Mouse (Mus musculus) urinary bladder, postnatal 14 days (tissue): ENCODE results near the gene Rsg1.

Source experiments
- DNase-seq: peaks from one replicate; pipeline ENCODE4 v3.0.0; 2021; ENCODE audit warnings: low spot score

Rsg1 gene

DNA sequence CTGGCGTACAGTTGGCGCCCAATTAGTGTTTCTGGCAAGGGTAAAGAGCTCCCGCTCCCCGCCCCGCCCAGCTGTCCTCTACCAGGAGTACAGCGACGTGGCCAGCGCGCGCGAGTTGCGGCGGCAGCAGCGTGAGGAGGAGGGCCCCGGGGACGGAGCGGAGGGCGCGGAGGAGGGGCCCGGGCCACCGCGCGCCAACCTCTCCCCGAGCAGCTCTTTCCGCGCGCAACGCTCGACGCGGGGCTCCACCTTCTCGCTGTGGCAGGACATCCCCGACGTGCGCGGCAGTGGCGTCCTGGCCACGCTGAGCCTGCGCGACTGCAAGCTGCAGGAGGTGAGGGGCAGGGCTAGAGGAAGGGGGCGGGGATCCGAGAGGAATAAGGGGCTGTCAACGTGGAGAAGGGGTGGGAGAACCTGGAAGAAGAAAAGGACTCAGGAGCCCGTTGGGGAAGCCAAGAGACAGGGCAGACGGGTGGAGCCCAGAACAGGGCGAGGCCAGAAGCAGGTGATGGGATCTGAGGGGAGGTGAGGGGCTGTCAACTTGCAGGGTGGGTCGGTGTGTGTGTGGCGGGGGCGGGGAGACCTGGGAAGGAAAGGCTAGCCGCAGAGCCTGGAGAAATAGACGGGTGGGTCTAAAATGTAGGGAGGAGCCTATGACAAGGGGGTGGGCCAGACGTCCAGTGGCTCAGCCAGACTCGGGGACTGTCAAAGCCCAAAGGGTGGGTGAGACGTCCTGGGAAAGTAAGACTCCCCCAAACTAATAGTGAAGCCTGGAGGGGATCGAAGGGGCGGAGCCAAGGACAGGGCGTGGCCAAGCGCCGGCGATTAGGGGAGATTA, 34.2 kb downstream of the Rsg1 start:
- peak; percentile 62 for DNase-seq

DNA sequence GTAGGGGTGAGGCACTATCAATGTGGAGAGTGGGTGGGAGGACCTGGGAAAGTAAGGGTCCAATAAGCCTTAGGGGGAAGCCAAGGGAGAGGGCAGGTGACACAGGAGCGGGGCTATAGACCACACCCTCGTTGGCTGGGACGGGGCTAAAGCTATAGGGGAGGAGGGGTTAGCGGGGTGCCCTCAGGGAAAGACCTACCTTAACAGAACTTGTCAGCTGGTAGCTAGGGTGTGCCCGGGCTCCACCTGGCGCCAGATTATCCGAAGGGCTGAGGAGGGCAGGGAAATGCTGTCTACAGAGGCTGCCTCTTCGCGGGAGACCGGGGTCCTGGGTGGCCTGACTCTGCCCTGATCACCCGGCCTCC, 34.8 kb downstream of the Rsg1 start:
- no peak for DNase-seq

DNA sequence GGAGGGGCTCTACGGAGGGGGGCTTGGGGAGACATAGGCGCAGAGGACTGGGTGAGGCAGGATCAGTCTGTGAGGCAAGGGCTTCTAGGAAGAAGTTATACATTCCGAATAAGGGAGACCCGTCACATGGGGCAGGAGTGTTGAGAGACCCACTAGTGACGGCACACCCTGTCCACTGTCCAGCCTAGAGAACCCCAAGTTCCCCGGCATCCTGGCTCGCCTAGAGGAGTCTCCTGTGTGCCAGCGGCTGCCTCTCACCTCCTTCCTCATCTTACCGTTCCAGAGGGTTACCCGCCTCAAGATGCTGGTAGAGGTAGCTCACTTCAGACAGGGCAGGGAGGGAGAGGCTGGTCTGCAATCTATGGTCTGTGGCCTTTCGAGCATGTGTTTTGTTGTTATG, 35.6 kb downstream of the Rsg1 start:
- no peak for DNase-seq

DNA sequence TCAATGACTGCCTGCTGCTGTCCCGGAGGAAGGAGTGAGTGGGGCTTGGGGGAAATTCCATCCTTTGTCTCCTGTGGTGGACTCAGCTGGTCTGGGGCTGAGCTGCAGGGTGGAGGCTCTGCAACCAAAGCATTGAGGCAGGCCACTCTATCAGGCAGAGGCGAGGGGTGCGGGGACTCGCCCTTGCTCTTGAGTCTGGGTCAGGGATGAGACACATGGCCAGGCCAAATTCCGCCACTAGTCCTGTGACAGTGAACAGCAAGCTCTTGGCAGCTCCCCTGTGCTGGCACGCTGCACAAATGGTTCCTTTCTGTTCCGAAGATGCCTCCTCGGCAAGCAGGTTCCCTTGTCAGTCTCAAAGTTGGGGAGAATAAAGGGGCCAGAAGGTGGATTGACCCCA, 37.3 kb downstream of the Rsg1 start:
- DNase-seq = no peak

DNA sequence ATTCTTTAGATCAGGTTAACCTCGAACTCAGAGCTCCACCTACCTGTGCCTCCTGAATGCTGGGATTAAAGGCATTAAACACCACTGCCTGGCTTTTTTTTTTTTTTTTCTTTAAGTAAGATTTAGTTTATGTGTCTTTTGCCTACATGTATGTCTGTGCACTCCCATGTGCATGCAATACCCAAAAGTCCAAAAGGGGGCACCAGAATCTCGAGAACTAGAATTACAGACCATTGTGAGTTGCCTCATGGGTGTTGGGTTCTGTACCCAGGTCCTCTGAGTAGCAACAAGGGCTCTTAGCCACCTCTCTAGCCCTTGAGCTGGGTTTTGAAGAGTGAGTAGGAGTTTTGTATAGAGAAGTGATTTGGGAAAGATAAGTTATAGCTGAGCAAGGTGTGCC, 38.9 kb downstream of the Rsg1 start:
- no peak for DNase-seq

DNA sequence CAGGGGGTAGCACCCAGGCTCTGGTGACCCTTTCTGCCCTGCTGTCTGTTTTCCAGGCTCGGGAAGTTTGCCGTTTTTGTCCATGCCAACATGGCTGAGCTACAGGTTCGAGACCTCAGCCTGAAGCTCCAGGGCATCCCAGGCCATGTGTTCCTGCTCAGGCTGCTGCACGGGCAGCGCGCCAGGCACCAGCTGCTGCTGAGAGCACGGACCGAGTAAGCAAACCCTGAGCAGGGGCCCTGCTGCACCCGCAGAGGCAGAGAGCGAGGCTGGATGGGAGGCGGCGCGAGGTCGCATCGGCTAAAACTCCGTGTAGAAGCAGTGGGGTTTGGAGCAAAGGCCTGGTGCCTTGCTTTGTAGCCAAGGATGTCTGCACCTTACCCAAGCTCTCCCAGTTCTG, 40.5 kb downstream of the Rsg1 start:
- DNase-seq = no peak

DNA sequence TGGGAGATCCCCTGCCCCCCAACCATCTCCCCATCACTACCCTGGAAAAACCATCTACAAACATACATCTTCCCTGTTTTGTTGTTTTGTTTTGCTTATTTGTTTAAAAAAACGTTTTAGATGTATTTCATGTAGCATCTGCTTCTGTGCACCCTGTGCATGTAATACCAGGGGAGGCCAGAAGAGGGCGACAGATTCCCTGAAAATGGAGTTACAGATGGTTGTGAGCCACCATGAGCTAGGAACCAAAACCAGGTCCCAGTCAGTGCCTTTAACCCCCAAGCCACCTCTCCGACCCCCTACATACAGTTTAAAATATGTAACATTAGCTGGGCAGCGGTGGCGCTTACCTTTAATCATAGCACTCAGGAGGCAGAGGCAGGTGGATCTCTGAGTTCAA, 43.7 kb downstream of the Rsg1 start:
- DNase-seq = no peak

DNA sequence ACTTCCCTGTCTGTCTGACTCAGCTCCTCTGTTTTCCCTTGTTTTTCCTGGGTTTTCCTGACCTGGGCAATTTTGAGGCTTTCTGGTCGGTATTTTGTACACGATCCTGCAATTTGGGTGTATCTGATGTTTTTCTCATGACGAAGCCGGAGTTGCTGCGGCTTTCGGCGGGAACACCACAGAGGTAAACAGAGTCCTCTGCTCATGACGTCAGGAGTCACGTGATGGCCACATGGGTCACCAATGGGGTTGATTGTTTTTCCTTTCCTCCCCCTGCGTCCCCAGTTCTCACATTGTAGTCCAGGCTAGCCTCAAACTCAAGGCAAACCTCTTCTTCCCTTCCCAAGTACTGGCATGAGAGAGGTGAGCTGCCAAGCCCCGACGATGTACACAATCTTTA, 45.7 kb downstream of the Rsg1 start:
- no peak for DNase-seq

DNA sequence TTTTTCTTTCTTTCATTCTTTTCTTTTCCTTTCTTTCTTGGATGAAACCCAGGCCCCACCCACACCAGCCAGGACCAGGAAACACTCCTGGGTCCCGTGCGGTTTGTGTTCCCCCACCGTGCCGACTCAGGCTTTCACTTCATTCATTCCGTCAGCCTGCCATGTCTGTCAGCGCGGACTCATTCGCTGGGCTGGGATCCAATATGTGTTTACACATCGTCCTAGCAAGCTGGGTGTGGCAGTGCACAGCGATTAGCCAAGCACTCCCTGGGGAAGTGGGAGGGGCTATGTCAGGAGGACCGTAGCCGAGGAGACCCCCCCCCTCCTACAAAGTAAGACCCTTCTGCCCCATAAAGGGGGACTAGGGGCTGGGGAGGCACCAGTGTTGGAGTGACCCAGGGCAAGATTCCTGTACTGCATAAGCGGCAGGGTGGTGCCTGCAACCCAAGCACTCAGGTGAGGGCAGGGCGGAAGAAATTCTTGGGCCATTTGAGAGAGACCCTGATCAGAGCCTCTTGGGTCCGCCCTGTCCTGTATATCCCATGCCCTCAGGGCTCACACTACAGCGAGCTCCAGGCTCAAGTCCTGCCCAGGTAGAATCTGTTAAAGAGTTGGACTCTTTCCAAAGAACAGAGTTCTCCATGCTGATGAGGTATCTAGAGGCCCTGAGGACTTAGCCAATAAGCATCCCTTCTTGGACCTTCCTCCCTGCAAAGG, 46.4 kb downstream of the Rsg1 start:
- DNase-seq = peak; percentile 79

DNA sequence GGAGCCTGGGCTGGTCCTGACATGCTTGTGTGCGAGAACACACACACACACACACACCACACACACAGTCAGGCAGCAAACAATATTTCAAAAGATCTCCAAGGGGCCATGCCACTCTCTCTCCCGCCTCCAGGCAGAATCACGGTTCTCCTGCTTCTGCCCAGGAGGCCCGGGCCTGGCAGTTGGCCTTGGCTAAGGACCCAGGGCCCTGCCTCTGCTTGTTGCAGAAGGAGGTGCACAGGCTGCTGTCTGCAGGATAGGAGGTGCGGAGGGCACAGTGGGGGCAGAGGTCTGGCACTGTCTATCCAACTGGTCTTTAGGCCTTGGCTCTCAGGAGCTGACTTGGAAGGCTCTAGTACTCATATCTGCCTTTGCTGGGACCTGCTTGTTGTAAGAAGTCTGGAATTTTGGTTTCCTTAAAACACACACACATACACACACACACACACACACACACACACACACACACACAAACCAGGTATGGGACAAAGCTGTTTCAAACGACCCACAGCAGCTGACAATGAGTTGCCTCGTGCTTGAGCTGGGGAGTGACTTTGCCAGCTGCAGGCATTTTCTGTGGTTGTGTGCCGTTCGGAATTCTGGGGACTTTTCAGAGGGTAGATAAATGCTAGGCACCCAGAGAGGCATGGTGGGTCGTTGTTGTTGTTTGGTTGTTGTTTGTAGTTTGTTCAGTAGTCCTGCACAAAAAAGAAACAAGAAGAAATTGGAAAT, 49.3 kb downstream of the Rsg1 start:
- DNase-seq = no peak

DNA sequence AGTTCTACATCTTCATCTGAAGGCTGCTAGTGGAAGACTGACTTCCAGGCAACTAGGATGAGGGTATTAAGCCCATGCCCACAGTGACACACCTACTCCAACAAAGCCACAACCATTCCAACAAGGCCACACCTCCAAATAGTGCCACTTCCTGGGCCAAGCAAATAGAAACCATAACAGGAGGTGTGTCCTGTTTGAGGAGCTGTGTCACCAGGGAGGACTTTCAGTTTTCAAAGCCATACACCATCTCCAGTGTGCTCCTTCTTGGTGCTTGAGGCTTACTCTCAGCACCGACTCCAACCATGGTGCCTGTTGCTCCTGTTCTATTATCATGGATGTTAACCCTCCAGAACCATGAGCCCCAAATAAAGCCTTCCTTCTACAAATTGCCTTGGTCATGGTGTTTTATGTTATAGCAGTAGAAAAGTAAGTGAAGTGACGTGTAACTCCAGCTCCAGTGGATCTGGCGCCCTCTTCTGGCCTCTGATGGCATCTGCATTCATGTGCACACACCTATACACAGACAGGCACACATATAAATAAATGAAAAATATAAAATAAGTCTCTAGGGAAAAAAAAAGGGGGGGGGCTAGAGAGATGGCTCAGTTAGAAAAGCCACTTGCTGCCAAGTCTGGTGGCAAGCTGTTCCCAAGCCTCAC, 52.4 kb downstream of the Rsg1 start:
- no peak for DNase-seq

DNA sequence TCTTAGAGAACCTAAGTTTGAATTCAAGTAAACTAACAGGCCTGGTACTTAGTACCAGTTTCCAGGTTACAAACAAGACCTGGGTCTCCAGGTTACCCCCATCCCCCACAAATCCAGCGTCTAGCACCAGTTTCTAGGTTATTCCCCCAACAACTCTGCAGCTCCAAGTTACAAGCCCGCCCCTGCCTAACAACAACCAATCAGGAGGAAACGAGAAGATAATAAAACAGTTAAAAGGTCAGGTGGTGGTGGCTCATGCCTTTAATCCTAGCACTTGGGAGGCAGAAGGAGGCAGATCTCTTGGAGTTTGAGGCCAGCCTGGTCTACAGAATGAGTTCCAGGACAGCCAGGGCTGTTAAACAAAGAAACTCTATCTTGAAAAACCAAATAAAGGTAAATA, 53.5 kb downstream of the Rsg1 start:
- DNase-seq = no peak

DNA sequence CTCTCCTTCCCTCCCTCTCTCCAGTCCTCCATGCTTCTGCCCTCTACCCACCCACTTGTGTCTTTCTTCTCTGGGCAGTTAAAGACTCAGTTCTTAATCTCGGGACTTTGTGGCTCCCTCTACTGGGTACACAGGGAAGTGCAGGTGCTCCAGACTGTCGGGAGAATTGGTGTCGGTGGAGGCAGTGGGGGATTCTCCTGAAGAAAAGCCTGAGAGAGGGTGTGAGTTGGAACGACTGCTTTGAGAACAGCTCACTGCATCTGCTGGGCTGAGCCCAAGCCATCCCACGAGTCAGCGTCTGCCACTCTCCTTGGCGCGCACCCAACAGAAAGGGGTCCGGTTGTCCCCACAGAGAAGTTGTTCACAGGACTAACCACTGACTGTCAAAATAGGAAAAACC, 54.1 kb downstream of the Rsg1 start:
- DNase-seq = peak; percentile 73

DNA sequence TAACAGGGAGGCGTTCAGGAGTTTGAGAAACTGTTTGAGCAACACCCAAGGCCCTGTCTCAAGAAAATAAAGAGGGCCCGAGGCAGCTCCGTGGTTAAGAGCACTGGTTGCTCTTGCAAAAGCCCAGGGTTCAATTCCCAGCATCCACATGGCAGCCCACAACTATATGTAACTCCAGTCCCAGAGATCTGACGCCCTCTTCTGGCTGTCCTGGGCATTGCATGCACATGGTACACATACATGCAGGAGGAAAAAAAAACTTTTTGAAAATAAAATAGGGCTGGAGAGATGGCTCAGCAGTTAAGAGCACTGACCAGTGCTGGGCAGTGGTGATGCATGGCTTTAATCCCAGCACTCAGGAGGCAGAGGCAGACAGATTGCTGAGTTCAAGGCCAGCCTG, 54.6 kb downstream of the Rsg1 start:
- no peak for DNase-seq

DNA sequence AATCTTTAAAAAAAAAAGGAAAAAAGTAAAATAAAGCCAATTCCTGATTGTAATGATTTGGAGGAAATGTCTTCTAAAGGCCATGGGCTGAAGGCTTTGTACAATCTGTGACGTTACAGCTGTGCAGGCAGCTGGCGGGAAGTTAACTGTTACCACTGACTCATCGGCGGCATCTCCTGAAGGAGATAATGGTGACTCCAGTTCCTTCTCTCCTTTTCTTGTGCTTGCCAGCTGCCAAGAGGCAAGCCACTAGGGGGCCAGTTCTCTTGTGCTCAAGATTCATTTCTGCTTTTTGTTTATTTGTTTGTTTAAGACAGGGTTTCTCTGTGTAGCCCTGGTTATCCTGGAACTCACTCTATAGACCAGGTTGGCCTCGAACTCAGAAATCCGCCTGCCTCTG, 55.3 kb downstream of the Rsg1 start:
- DNase-seq = no peak

DNA sequence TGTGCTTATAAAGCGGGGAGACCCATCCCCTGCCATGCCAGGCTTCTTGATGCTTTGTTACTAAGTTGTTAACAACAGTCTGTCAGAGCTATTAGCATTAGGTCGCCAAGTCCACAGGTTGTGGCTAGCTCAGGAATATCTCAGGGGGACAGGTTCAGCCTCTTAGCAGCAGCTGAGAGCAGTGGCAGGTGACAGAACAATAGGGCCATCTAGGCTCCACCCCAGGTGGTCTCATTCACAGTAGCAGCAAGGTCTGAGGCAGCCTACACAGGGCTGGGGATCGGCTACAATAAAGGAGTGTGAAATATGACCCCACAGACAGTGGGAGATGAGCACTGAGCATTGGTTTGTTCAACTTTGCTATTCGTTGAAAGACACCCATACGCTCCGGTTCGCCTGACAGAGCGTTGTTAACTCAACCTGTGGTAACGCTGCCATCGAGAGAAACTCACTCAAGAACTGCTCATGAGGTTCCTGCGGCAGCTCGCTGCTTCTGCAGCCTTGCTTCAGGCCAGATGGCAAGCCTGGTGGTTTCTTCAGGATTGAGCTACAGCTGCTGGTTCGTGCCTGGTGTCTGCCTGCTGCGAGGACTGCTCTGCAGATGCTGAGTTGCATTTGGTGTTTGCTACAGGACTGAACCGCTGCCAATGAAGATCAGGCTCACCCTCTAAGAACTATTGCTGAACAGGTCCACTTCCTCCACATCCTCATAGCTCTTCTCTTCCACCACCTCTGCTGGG, 56.6 kb downstream of the Rsg1 start:
- DNase-seq = no peak

DNA sequence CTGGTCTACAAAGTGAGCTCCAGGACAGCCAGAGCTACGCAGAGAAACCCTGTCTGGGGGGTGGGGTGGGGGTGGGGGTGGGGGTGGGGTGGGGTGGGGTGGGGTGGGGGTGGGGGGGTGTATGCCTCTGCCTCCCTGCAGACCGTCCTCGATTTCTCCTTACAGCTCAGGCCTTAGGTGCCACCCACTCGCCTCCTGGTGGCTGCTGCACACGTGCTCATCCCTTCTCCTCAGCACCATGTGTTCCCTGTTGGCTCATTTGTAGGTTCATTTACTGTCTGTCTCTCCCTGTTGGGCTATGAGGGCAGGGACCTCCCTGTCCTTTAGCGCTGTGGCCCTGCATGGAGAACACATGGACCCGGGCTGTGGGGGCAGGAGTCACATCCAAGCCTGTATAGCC, 57.5 kb downstream of the Rsg1 start:
- DNase-seq = no peak

DNA sequence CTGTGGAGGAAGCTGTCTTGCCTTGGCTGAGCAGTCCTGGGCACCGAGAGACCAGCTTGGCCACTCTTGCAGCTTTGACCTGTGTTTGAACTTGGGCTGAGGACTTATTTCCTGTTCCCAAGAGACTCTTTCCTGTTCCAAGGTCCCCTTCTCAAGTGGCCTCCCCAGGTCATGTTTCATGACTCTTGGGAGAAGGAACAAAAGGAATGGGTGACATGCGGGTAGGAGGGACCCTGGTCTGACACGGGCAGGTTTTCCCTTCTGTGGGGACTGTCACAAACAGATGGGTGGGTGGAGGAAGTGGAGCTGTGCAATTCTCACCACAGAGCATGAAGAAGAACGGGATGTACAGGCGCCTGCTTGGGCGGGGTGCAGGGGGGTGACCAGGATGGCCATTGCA, 58.0 kb downstream of the Rsg1 start:
- no peak for DNase-seq

DNA sequence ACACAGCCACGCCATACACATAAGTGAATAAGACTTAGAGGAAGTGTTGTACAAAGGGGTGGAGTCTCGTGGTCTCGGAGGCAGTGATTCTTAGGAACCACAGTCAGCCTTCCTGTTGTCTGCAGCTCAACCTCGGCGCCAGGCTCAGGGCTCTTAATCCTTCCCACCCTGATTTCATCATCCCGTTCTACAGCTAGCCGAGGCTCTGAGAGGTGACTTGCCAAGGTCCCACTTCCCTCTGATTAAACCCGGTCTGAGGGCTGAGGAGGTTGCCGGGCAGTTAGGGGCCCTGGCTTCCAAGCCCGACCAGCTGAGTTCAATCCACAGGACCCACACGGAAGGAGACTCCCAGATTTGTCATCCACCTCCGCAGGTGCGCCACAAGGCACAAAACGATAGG, 59.1 kb downstream of the Rsg1 start:
- peak; percentile 47 for DNase-seq

DNA sequence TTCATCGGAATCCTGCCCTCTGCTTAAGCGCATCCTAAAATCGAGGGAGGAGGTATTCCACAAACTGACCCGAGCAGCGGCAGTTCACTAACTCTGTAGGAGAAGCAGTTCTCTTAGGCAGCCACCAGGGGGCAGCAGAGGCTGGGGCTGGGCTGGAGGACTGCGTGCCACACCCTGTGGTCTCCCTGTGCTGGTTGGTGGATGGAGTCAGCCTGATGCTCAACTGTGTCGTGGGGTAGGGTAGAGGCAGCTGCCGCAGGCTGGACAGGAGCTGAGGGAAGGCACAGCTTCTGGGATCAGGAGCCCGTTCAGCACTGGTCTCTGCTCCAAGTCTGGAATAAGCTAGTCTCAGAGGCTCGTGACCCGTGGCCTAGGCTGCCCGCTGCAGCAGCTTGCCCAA, 59.5 kb downstream of the Rsg1 start:
- peak; percentile 89 for DNase-seq

DNA sequence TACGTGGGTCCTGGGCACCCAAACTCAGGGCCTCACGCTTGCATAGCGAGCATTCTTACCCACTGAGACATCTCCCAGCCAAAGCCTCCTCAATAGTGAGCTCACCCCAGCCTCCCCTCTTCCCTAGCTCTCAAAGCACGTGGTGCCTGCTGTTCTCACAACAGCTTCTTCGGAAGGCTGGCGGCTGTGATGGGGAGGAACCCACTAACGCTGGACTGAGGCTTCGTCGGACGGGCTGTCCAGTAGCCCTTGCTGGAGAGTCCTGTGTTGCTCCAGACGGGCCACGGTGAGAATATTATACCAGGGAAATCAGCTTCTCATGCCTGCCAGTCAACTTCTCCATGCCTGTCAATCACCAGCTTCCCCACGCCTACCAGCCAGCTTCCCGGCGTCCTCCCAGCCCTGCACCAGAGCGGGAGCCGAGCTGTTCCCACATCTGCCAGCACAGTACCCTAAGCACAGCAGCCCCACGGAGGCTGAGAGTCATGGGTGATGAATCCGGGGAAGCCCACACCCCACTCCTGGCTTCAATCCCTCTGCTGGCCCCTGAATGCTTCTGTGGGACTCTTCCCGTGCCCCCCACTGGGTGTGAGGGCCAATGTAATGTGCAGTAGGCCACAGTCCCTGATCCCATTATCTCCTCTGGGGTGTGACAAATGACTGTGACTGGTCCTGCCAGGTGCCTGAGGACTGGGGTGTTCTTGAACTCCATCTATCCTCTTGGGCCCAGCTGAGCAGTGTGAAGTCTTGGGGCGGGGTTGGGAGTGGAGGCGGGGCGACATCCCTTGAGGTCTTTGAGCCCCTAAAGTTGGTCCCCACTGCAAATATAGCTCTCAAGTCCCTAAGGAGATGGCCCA, 61.0 kb downstream of the Rsg1 start:
- peak; percentile 46 for DNase-seq
